Mouse (Mus musculus) hematopoietic stem cell, adult 5-6 weeks (primary cell): ENCODE measurements around the gene Ccser1. TPM values are rescaled to one million over a fixed set of nuclear protein-coding genes. Genes with fewer than 3 reads are reported as not detected.
"Not testable (repeated sequence)": the region's sequence is repeated elsewhere in the genome, so short reads cannot be mapped to it uniquely, and the experiment has no call there.

ENCODE experiments used
- ATAC-seq, 2 experiments: fragments of 125-278 bp in 1 of 2; replicated peaks in 1 of 2; 2 replicates each; pipeline ENCODE4 v1.8.0; 2016 to 2017; ENCODE audit warnings: inconsistent platforms in 2 of 2, mild to moderate bottlenecking in 2 of 2, moderate number of reproducible peaks in 2 of 2, low read depth in 1 of 2, moderate TSS enrichment in 1 of 2; ENCODE audit not compliant: low FRiP score in 2 of 2, poor library complexity in 2 of 2, severe bottlenecking in 2 of 2, insufficient read depth in 1 of 2, low TSS enrichment in 1 of 2
- total RNA-seq: library from RNA; stranded (forward); fragments of 172-1452, 232-1000 nt; gene quantifications from 2 replicates; pipeline ENCODE4 v1.2.3, GENCODE M21; 2017

Gene Ccser1
- total RNA-seq, 1 experiment from 2014 or later = 14.8 TPM

DNA sequence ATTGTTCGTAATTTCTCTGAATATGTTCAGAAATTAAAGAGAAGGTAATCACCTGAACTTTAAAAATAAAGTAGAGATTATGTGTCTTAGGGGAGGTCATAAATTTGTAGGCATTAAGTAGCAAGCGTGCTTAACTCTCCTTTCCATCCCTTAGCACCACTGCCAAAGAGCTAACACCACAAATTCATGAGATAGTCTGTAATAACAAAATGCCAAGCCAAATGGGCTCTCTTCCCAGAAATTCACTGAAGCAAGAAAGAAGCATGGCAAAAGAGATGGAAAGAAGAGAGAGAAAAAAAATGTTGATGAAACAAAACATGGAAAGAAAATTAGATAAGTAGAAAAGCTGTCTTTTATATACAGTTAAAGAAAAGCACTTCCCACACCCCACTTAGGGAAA is 796.8 kb downstream of the Ccser1 start:
- ATAC-seq = no peak

- ATAC-seq = no peak
Measured at GRCm38 (mm10) chr6:61978379-61978778, 798.3 kb downstream of the Ccser1 start.

DNA sequence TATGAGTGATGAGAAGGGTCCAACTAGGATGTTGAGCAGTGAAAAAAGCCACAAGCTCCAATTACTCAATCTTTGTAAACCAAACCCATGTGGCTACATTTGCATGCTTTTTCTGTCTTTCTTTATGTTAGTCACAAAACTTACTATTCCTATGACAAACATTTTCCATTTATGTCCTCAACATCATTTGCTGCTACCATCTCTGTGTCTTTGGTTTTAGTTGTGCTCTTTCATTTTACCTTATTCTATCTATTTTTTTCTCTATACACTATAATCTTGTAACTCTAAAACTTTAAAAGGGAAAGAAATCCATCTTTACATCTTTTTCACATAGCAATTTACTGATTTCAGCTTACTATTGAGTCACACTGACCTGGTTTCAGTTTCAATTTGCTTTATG is 834.2 kb downstream of the Ccser1 start:
- ATAC-seq = no peak

- no peak for ATAC-seq
Measured at GRCm38 (mm10) chr6:62044454-62044853, 864.3 kb downstream of the Ccser1 start.

GRCm38 (mm10) chr6:62045042-62045441 is 864.9 kb downstream of the Ccser1 start:
- ATAC-seq = not testable (repeated sequence)

DNA sequence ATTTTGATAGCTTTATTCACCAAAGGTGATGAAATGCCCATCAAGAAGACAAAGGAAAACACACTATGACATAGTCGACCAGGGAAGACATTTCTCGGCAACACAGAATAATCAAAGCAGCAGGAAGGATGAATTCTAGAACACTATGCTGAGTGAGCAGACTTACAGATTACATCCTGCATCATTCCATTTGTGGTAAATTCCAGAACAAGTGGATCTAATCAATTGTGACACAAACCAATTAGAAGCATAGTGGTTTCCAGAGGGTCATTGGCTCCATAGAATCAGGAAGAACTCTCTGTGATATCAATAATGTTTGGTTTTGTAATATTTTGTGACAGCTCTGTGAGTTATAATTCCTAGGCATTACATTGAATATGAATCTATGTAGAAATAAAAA is 875.2 kb downstream of the Ccser1 start:
- no peak for ATAC-seq

GRCm38 (mm10) chr6:62066363-62067023 is 886.4 kb downstream of the Ccser1 start:
- no peak for ATAC-seq

- no peak for ATAC-seq
Measured at GRCm38 (mm10) chr6:62067024-62067380, 886.9 kb downstream of the Ccser1 start.

GRCm38 (mm10) chr6:62105464-62105863 is 925.3 kb downstream of the Ccser1 start:
- ATAC-seq = no peak

GRCm38 (mm10) chr6:62132531-62132930 is 952.4 kb downstream of the Ccser1 start:
- no peak for ATAC-seq

DNA sequence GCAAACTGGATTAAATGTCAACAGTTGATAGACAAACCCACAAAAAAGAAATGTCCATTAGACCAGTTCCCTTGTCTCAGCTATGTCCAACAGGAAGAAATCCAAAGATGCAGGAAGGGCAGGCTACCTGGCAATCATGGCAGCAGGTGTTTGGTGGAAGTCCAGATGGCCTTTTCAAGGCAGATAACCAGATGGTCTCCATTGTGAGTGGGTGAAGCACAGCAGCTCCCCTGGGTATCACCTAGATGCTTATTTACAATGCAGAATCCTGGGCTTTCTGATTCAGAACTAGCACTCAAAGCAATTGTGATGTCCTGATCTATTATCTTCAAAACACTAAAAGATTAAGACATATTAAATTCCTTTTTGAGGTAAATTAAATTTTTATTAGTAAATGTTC is 980.2 kb downstream of the Ccser1 start:
- ATAC-seq = no peak

DNA sequence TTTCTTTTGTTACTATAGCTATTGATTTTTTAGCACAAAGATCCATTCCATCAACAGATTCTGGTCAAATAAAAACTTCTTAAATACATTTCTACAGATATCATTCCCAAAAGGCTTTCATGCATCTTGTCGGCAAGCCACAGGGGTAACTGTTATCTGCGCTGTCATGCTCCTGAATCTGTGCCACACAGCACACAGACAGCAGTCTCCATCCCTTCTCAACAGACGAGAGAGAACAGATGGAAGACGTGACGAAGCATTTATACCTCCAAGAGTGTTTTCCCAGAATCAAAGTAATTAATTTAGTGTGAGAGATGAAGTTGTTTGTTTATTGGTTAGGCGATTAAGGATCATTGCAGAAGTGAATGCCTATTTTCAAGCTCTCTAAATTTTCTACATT is 982.5 kb downstream of the Ccser1 start:
- ATAC-seq = no peak

GRCm38 (mm10) chr6:62163826-62164225 is 983.7 kb downstream of the Ccser1 start:
- no peak for ATAC-seq

GRCm38 (mm10) chr6:62196496-62197188 is 1016.5 kb downstream of the Ccser1 start:
- no peak for ATAC-seq

GRCm38 (mm10) chr6:62198768-62199167 is 1018.6 kb downstream of the Ccser1 start:
- no peak for ATAC-seq

- ATAC-seq = no peak
Measured at GRCm38 (mm10) chr6:62205013-62205412, 1024.9 kb downstream of the Ccser1 start.

GRCm38 (mm10) chr6:62221856-62222255 is 1041.7 kb downstream of the Ccser1 start:
- ATAC-seq = no peak

- ATAC-seq = no peak
Measured at GRCm38 (mm10) chr6:62263899-62264298, 1083.8 kb downstream of the Ccser1 start.

DNA sequence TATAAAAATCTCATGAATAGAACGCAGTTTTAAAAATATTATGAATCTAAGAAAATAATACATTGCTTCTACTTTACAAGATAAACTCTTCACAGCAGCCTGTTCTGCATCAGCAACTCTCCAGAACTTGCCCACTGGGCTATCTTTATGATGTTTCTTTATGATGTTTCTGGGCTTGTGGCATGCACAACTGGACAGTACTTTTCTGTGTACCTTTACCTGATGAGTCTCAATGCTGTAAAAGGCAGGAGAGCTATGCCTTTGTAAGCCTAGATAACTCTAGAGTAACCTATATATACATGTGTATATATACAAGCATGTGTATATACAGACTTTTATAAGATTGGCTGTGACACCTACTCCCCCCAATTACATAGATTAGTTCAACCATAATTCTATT is 1084.4 kb downstream of the Ccser1 start:
- ATAC-seq = no peak
